Mouse (Mus musculus): ENCODE measurements around the gene 1810043G02Rik. TPM values are rescaled to one million over a fixed set of nuclear protein-coding genes. Genes with fewer than 3 reads are reported as not detected.

The 1810043G02Rik gene
- total and polyA plus RNA-seq, 2 experiments from 2014 or later, result 61.7 to 66.2 TPM

GRCm38 (mm10) chr10:77969274-77969972, 8.9 kb upstream of the 1810043G02Rik start:
- Histone ChIP-seq H3K9ac (replicated peaks; ENCODE audit: low read length, poor library complexity, severe bottlenecking) (peak overlapping the region; percentile 37), H3K4me1 (ENCODE audit: insufficient read depth, low read length) (no peaks in the 10 kb centered on the region), H3K27ac (ENCODE audit: low read depth, low read length) (no peak overlapping the region), H3K9me3 (ENCODE audit: low read length) (no peaks in the 10 kb centered on the region), H3K36me3 (ENCODE audit: insufficient read depth, low read length) (0 out of 2 replicates have a peak, but pooled peaks cover 4% of the 10 kb centered on the region), H3K4me2 (ENCODE audit: low read depth, low read length, poor library complexity, severe bottlenecking) (peak overlapping the region; percentile 78), H3K27me3 (ENCODE audit: insufficient read depth, low read length) (peaks cover 3% of the 10 kb centered on the region; the same call in 1 of the 2 replicates), H3K4me3 (ENCODE audit: low read depth, low read length) (peak overlapping the region; percentile 42)
- TF ChIP-seq CTCF (IDR thresholded peaks at IDR 0.05), result no peak
- 5% methylated on average over 25 of the region's 26 CpGs for WGBS
- ATAC-seq (ENCODE audit: low FRiP score) (peak; percentile 74), DNase-seq (ENCODE audit: low spot score) (peak; percentile 74)

GRCm38 (mm10) chr10:77969973-77970325, 8.4 kb upstream of the 1810043G02Rik start:
- H3K9ac ChIP-seq (replicated peaks; ENCODE audit: low read length, poor library complexity, severe bottlenecking), result no peak overlapping the region
- H3K4me2 ChIP-seq (ENCODE audit: low read depth, low read length, poor library complexity, severe bottlenecking), result peak overlapping the region; percentile 78
- peaks cover 3% of the 10 kb centered on the region; the same call in 1 of the 2 replicates for H3K27me3 ChIP-seq (ENCODE audit: insufficient read depth, low read length)
- peak; percentile 31; the same call in 1 of the 2 replicates for ATAC-seq (ENCODE audit: low FRiP score)
- H3K36me3 ChIP-seq (ENCODE audit: insufficient read depth, low read length), result 0 out of 2 replicates have a peak, but pooled peaks cover 4% of the 10 kb centered on the region
- peak; percentile 25; the same call in 1 of the 2 replicates for TF ChIP-seq CTCF (IDR thresholded peaks at IDR 0.05)
- H3K4me3 ChIP-seq (ENCODE audit: low read depth, low read length), result peak overlapping the region; percentile 42
- no peak for DNase-seq (ENCODE audit: low spot score)
- no peaks in the 10 kb centered on the region for H3K9me3 ChIP-seq (ENCODE audit: low read length)
- WGBS, result 15% methylated on average over 8 of the region's 8 CpGs
- H3K4me1 ChIP-seq (ENCODE audit: insufficient read depth, low read length), result no peaks in the 10 kb centered on the region
- no peak overlapping the region for H3K27ac ChIP-seq (ENCODE audit: low read depth, low read length)

GRCm38 (mm10) chr10:77970481-77970880, 7.8 kb upstream of the 1810043G02Rik start, which contains the start of gene Trpm2:
Gene Trpm2, minus strand, starts transcription at chr10:77970563.
- no peak for DNase-seq (ENCODE audit: low spot score)
- Histone ChIP-seq H3K4me1 (ENCODE audit: insufficient read depth, low read length) (no peaks in the 10 kb centered on the region), H3K9ac (replicated peaks; ENCODE audit: low read length, poor library complexity, severe bottlenecking) (peak within 1 kb of the TSS; percentile 37), H3K36me3 (ENCODE audit: insufficient read depth, low read length) (0 out of 2 replicates have a peak, but pooled peaks cover 4% of the 10 kb centered on the region), H3K9me3 (ENCODE audit: low read length) (no peaks in the 10 kb centered on the region), H3K27me3 (ENCODE audit: insufficient read depth, low read length) (peaks cover 3% of the 10 kb centered on the region; the same call in 1 of the 2 replicates), H3K4me3 (ENCODE audit: low read depth, low read length) (peak within 1 kb of the TSS; percentile 42), H3K27ac (ENCODE audit: low read depth, low read length) (no peak within 1 kb of the TSS), H3K4me2 (ENCODE audit: low read depth, low read length, poor library complexity, severe bottlenecking) (peak within 1 kb of the TSS; percentile 78)
- ATAC-seq (ENCODE audit: low FRiP score), result no peak
- no peak for TF ChIP-seq CTCF (IDR thresholded peaks at IDR 0.05)
- 90% methylated on average over 6 of the region's 6 CpGs for WGBS

- Histone ChIP-seq H3K4me3 (ENCODE audit: low read depth, low read length) (no peak overlapping the region), H3K4me2 (ENCODE audit: low read depth, low read length, poor library complexity, severe bottlenecking) (no peak overlapping the region), H3K27ac (ENCODE audit: low read depth, low read length) (no peak overlapping the region), H3K9ac (replicated peaks; ENCODE audit: low read length, poor library complexity, severe bottlenecking) (no peak overlapping the region), H3K36me3 (ENCODE audit: insufficient read depth, low read length) (no peaks in the 10 kb centered on the region), H3K9me3 (ENCODE audit: low read length) (no peaks in the 10 kb centered on the region), H3K27me3 (ENCODE audit: insufficient read depth, low read length) (peaks cover 3% of the 10 kb centered on the region; the same call in 1 of the 2 replicates), H3K4me1 (ENCODE audit: insufficient read depth, low read length) (no peaks in the 10 kb centered on the region)
- ATAC-seq (ENCODE audit: low FRiP score) (no peak), DNase-seq (ENCODE audit: low spot score) (peak; percentile 20)
- no peak for TF ChIP-seq CTCF (IDR thresholded peaks at IDR 0.05)
- 69% methylated on average over 10 of the region's 10 CpGs for WGBS
These were observed 7.1 kb upstream of the 1810043G02Rik start for GRCm38 (mm10) chr10:77971191-77971590.

- H3K9me3 ChIP-seq (ENCODE audit: low read length), result no peaks in the 10 kb centered on the region
- H3K27me3 ChIP-seq (ENCODE audit: insufficient read depth, low read length), result peaks cover 3% of the 10 kb centered on the region; the same call in 1 of the 2 replicates
- no peak overlapping the region for H3K9ac ChIP-seq (replicated peaks; ENCODE audit: low read length, poor library complexity, severe bottlenecking)
- no peak for ATAC-seq (ENCODE audit: low FRiP score)
- WGBS, result 69% methylated on average over 17 of the region's 17 CpGs
- no peaks in the 10 kb centered on the region for H3K4me1 ChIP-seq (ENCODE audit: insufficient read depth, low read length)
- peak; percentile 46 for DNase-seq (ENCODE audit: low spot score)
- H3K27ac ChIP-seq (ENCODE audit: low read depth, low read length), result no peak overlapping the region
- TF ChIP-seq CTCF (IDR thresholded peaks at IDR 0.05), result peak; percentile 44
- H3K4me2 ChIP-seq (ENCODE audit: low read depth, low read length, poor library complexity, severe bottlenecking), result no peak overlapping the region
- no peak overlapping the region for H3K4me3 ChIP-seq (ENCODE audit: low read depth, low read length)
- H3K36me3 ChIP-seq (ENCODE audit: insufficient read depth, low read length), result no peaks in the 10 kb centered on the region
These were observed 6.4 kb upstream of the 1810043G02Rik start for GRCm38 (mm10) chr10:77971709-77972553.
